Mouse (Mus musculus): Measurements from ENCODE around the gene Mrpl39. TPM values are rescaled to one million over a fixed set of nuclear protein-coding genes. Genes with fewer than 3 reads are reported as not detected.

Mrpl39 gene
- polyA plus RNA-seq, 1 experiment from 2014 or later = 50.3 TPM

DNA sequence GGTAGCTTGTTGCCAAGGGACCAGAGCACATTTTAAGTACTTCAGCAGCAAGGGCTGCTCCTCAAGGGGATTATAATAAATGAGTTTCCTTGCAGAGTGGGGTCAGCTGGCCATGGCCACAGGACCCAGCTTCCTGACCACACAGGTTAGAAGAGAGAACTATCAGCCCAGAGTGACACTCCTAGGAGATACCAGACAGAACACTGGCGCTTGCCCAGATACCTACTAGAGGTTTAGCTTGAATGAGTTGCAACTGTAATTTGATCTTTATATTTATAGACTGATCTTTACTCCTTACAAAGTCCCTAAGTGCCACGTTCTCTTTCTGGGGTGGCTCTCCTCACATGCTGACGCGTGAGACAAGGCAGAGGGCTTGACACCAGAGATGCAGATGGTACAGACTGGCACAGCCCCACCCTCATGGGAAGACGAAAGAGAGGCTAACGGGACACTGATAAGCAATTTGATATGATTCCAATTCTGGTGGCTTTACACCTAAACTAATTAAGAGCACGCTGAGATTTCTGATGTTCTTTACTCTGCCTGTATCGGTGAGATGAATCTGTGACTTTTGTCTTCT lies 30.8 kb downstream of the Mrpl39 start:
- Histone ChIP-seq H3K9ac (ENCODE audit: low read depth, low read length) (no peak overlapping the region), H3K4me3 (ENCODE audit: low read depth, low read length) (no peak overlapping the region), H3K4me1 (replicated peaks; ENCODE audit: control insufficient read depth, insufficient read depth, low read length) (no peaks in the 10 kb centered on the region), H3K36me3 (ENCODE audit: control insufficient read depth, insufficient read depth, low read length) (no peaks in the 10 kb centered on the region), H3K4me2 (no peak overlapping the region), H3K27me3 (replicated peaks; ENCODE audit: control insufficient read depth, insufficient read depth, low read length) (peaks cover 18% of the 10 kb centered on the region), H3K9me3 (ENCODE audit: control insufficient read depth, low read length) (no peaks in the 10 kb centered on the region), H3K27ac (ENCODE audit: low read depth, low read length) (no peak overlapping the region)
- 63% methylated on average over 8 of the region's 8 CpGs for whole genome bisulfite sequencing
- DNase-seq (ENCODE audit: low spot score) (no peak), ATAC-seq (replicated peaks; ENCODE audit: low FRiP score) (no peak)

DNA sequence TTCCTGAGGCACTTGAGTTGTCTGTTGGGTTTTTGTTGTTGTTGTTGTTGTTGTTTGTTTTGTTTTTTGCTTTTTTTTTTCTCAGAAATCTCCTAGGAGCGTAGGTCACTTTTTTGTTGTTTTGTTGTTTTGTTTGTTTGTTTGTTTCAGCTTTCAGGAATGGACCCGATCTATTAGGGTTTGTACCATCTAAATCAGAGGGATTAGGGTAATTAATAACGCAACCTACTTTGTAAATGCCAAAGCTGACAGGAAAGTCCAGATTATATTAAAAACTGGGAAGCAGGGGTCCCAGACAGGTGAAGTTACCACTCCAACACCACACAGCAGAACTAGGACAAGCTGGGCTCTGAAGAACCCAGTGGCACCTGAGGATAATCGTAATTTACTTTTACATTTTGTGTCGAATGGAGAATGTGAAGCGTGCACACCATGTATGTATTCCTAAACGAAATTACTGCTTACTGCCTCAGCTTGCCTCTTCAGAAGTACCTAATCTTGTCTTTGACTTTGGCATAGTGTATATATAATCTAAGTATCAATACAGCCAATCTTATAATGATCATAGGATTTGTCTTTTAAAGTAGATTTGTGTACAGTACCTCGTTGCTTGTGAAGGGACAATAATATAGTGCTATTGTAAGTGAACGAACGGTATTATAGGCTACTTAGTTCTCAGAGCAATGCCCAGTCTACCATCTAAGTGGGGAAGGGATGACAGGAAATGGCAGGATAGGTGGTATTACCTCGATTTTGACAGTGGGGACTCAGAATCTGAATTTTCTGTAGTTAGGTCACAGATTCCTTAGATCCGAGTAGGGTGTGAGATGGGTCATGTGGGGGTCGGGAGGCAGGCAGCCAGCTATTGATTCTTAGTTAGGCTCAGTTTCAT lies 31.5 kb downstream of the Mrpl39 start:
- no peak overlapping the region for H3K27ac ChIP-seq (ENCODE audit: low read depth, low read length)
- H3K27me3 ChIP-seq (replicated peaks; ENCODE audit: control insufficient read depth, insufficient read depth, low read length) = peaks cover 18% of the 10 kb centered on the region
- peak overlapping the region; percentile 94 for H3K4me2 ChIP-seq
- H3K9ac ChIP-seq (ENCODE audit: low read depth, low read length) = no peak overlapping the region
- H3K36me3 ChIP-seq (ENCODE audit: control insufficient read depth, insufficient read depth, low read length) = no peaks in the 10 kb centered on the region
- peak overlapping the region; percentile 61; the same call in 1 of the 2 replicates for H3K4me3 ChIP-seq (ENCODE audit: low read depth, low read length)
- H3K4me1 ChIP-seq (replicated peaks; ENCODE audit: control insufficient read depth, insufficient read depth, low read length) = no peaks in the 10 kb centered on the region
- 62% methylated on average over 13 of the region's 13 CpGs for WGBS
- no peak for DNase-seq (ENCODE audit: low spot score)
- no peaks in the 10 kb centered on the region for H3K9me3 ChIP-seq (ENCODE audit: control insufficient read depth, low read length)
- no peak for ATAC-seq (replicated peaks; ENCODE audit: low FRiP score)

DNA sequence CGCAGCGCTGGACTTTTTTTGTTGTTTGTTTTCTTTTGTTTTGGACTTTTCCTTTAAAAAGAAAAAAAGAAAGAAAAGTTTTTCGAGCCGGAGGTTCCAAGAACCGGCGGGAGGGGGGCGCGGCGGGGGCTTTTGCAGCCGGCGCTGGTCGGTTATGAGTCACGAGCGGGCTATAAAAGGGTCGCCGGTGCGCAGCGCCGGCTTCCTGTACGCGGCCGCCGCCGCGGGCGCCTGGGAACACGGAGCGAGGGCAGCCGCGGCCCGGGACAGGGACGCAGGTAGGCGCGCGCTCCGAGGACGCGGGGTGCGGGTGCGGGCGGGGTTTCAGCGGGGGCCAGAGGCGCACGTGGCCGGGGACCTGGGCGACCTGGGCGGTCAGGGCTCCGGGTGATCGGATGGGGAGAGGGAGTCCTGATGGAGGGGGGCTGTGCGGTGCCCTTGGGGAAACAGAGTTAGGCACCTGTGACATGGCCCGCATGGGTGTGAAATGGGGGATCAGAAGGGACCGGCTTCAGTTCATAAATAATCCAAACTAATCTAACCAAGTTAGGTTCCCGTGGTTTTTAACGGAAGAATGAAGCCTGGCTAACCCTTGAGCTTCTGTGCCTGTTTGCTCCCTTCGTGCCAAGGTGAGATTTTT lies 32.3 kb downstream of the Mrpl39 start:
- DNase-seq (ENCODE audit: low spot score) (peak; percentile 54), ATAC-seq (replicated peaks; ENCODE audit: low FRiP score) (peak; percentile 53)

DNA sequence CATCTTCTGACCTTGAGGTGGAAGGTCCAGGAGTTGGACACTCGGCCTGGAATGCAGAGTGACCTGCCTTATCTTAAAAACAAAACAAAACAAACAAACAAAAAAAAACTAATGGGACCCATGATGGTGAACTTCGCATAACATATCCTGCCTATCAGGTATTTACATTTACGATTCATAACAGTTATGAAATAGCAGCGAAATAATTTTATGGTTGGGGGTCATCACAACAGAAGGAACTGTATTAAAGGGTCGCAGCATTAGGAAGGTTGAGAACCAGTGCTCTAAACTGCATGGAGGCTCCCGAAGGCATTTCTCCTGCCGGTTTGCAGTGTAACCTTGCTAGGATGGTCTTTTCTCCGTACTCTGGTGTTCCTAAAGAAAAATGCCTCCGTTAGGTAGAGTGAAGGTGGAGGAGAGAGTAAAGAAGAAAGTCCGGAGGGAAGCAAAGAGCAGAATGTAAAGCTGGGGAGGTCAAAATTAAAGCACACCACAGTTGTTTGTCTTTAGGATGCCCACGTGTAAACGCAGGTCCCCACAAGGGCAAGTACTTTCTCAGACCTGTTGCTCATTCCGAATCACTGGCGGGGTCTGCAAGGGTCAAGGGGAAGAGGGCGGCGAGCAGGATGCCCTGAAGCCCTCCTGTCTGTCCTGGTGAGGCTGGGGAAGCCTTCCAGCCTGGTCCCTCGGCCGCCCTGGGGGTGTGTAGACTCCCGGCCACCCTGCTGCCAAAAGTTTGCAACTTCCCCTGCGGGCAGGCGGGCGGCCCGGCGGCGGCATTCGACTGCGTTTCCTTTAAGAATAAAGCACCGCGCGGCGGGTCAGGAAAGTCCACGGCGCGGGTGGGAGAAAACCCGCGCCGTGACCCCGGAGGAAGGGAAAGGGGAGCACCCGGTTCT lies 33.1 kb downstream of the Mrpl39 start:
- H3K36me3 ChIP-seq (ENCODE audit: control insufficient read depth, insufficient read depth, low read length) = no peaks in the 10 kb centered on the region
- peaks cover 18% of the 10 kb centered on the region for H3K27me3 ChIP-seq (replicated peaks; ENCODE audit: control insufficient read depth, insufficient read depth, low read length)
- H3K9me3 ChIP-seq (ENCODE audit: control insufficient read depth, low read length) = no peaks in the 10 kb centered on the region
- no peak for DNase-seq (ENCODE audit: low spot score)
- 12% methylated on average over 39 of the region's 39 CpGs for WGBS
- no peaks in the 10 kb centered on the region for H3K4me1 ChIP-seq (replicated peaks; ENCODE audit: control insufficient read depth, insufficient read depth, low read length)
- no peak overlapping the region for H3K27ac ChIP-seq (ENCODE audit: low read depth, low read length)
- H3K9ac ChIP-seq (ENCODE audit: low read depth, low read length) = peak overlapping the region; percentile 48; the same call in 1 of the 2 replicates
- peak overlapping the region; percentile 94 for H3K4me2 ChIP-seq
- ATAC-seq (replicated peaks; ENCODE audit: low FRiP score) = peak; percentile 41
- H3K4me3 ChIP-seq (ENCODE audit: low read depth, low read length) = peak overlapping the region; percentile 61

More for the DNA sequence above, 32.3 kb downstream of the Mrpl39 start:
- peak overlapping the region; percentile 48 for H3K9ac ChIP-seq (ENCODE audit: low read depth, low read length)
- WGBS = under 1% methylated on average over 54 of the region's 55 CpGs
- H3K27ac ChIP-seq (ENCODE audit: low read depth, low read length) = no peak overlapping the region
- no peaks in the 10 kb centered on the region for H3K4me1 ChIP-seq (replicated peaks; ENCODE audit: control insufficient read depth, insufficient read depth, low read length)
- H3K27me3 ChIP-seq (replicated peaks; ENCODE audit: control insufficient read depth, insufficient read depth, low read length) = peaks cover 18% of the 10 kb centered on the region
- H3K4me2 ChIP-seq = peak overlapping the region; percentile 94
- H3K36me3 ChIP-seq (ENCODE audit: control insufficient read depth, insufficient read depth, low read length) = no peaks in the 10 kb centered on the region
- peak overlapping the region; percentile 61 for H3K4me3 ChIP-seq (ENCODE audit: low read depth, low read length)
- H3K9me3 ChIP-seq (ENCODE audit: control insufficient read depth, low read length) = no peaks in the 10 kb centered on the region

GRCm38 (mm10) chr16:84701041-84701440 lies 34.5 kb downstream of the Mrpl39 start:
- Histone ChIP-seq H3K27ac (ENCODE audit: low read depth, low read length) (no peak overlapping the region), H3K4me1 (replicated peaks; ENCODE audit: control insufficient read depth, insufficient read depth, low read length) (no peaks in the 10 kb centered on the region), H3K4me3 (ENCODE audit: low read depth, low read length) (no peak overlapping the region), H3K9ac (ENCODE audit: low read depth, low read length) (no peak overlapping the region), H3K36me3 (ENCODE audit: control insufficient read depth, insufficient read depth, low read length) (no peaks in the 10 kb centered on the region), H3K4me2 (no peak overlapping the region), H3K27me3 (replicated peaks; ENCODE audit: control insufficient read depth, insufficient read depth, low read length) (peaks cover 18% of the 10 kb centered on the region), H3K9me3 (ENCODE audit: control insufficient read depth, low read length) (no peaks in the 10 kb centered on the region)
- no peak for ATAC-seq (replicated peaks; ENCODE audit: low FRiP score)
- no peak for DNase-seq (ENCODE audit: low spot score)
- 87% methylated on average over 5 of the region's 5 CpGs for WGBS

DNA sequence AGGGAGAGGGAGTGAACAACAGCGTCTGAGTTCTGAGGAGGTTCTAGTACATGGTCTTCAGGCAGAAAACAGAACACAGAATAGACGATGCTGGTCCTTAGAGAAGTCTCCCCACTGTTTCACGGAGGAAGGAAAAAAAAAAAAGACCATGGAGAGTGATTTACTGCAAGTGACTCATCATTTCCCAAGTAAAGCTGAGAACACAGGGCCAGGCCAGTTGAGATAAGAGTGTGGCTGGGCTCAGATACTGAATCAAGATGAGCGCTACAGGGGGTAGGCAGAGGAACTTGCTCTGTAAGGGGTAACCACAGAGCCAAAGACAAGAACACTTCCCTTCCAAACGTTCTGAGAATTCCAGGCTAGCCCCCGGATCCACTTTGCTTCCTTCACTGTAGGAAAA lies 36.8 kb downstream of the Mrpl39 start:
- Histone ChIP-seq H3K9me3 (ENCODE audit: control insufficient read depth, low read length) (no peaks in the 10 kb centered on the region), H3K4me3 (ENCODE audit: low read depth, low read length) (no peak overlapping the region), H3K9ac (ENCODE audit: low read depth, low read length) (no peak overlapping the region), H3K4me2 (no peak overlapping the region), H3K4me1 (replicated peaks; ENCODE audit: control insufficient read depth, insufficient read depth, low read length) (no peaks in the 10 kb centered on the region), H3K36me3 (ENCODE audit: control insufficient read depth, insufficient read depth, low read length) (no peaks in the 10 kb centered on the region), H3K27ac (ENCODE audit: low read depth, low read length) (no peak overlapping the region), H3K27me3 (replicated peaks; ENCODE audit: control insufficient read depth, insufficient read depth, low read length) (peaks cover 15% of the 10 kb centered on the region)
- 29% methylated on average over 6 of the region's 6 CpGs for WGBS
- no peak for ATAC-seq (replicated peaks; ENCODE audit: low FRiP score)
- no peak for DNase-seq (ENCODE audit: low spot score)

GRCm38 (mm10) chr16:84696178-84696577 lies 39.4 kb downstream of the Mrpl39 start:
- Histone ChIP-seq H3K4me3 (ENCODE audit: low read depth, low read length) (no peak overlapping the region), H3K27me3 (replicated peaks; ENCODE audit: control insufficient read depth, insufficient read depth, low read length) (no peaks in the 10 kb centered on the region), H3K27ac (ENCODE audit: low read depth, low read length) (no peak overlapping the region), H3K4me1 (replicated peaks; ENCODE audit: control insufficient read depth, insufficient read depth, low read length) (no peaks in the 10 kb centered on the region), H3K9me3 (ENCODE audit: control insufficient read depth, low read length) (no peaks in the 10 kb centered on the region), H3K36me3 (ENCODE audit: control insufficient read depth, insufficient read depth, low read length) (no peaks in the 10 kb centered on the region), H3K4me2 (no peak overlapping the region), H3K9ac (ENCODE audit: low read depth, low read length) (no peak overlapping the region)
- WGBS = 86% methylated on average over 11 of the region's 11 CpGs
- no peak for DNase-seq (ENCODE audit: low spot score)
- ATAC-seq (replicated peaks; ENCODE audit: low FRiP score) = no peak; the same call in 1 of the 2 replicates

- WGBS = 70% methylated on average over 4 of the region's 4 CpGs
- H3K36me3 ChIP-seq (ENCODE audit: control insufficient read depth, insufficient read depth, low read length) = no peaks in the 10 kb centered on the region
- no peaks in the 10 kb centered on the region for H3K27me3 ChIP-seq (replicated peaks; ENCODE audit: control insufficient read depth, insufficient read depth, low read length)
- DNase-seq (ENCODE audit: low spot score) (no peak), ATAC-seq (replicated peaks; ENCODE audit: low FRiP score) (no peak)
- no peak overlapping the region for H3K9ac ChIP-seq (ENCODE audit: low read depth, low read length)
- no peaks in the 10 kb centered on the region for H3K4me1 ChIP-seq (replicated peaks; ENCODE audit: control insufficient read depth, insufficient read depth, low read length)
- no peak overlapping the region for H3K4me2 ChIP-seq
- no peak overlapping the region for H3K27ac ChIP-seq (ENCODE audit: low read depth, low read length)
- no peaks in the 10 kb centered on the region for H3K9me3 ChIP-seq (ENCODE audit: control insufficient read depth, low read length)
- no peak overlapping the region for H3K4me3 ChIP-seq (ENCODE audit: low read depth, low read length)
Measured at GRCm38 (mm10) chr16:84681991-84682390, 53.6 kb downstream of the Mrpl39 start.
